Mouse (Mus musculus): Measurements from ENCODE around the gene Rpl6.
A peak's percentile ranks its signal among the peaks of the same experiment; 100 is the strongest.
"Not testable (repeated sequence)": the region's sequence is repeated elsewhere in the genome, so short reads cannot be mapped to it uniquely, and the experiment has no call there.

Gene Rpl6

GRCm38 (mm10) chr5:121196764-121197163 lies 7.5 kb upstream of the Rpl6 start:
- DNase-seq (ENCODE audit: low spot score in 2 of 2) = no peak

DNA sequence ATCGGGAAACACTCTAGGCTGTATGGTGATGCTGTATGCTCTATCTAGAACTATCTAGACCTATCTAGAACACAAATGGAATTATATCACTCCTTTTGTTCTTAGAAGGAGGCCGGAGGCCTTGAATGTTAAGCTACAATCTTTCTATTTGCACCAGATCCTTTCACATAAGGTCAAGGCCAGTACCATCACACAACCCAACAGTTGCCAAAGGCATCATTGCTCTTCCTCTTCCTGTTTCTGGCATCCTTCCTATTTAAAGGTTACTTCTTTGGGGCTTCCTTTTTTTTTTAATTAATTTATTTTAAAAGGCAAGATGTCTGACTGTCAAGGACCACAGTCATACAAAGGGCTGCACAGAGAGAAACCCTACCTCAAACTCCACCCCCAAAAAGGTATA lies 6.9 kb upstream of the Rpl6 start:
- DNase-seq (ENCODE audit: low spot score in 2 of 2) = no peak

DNA sequence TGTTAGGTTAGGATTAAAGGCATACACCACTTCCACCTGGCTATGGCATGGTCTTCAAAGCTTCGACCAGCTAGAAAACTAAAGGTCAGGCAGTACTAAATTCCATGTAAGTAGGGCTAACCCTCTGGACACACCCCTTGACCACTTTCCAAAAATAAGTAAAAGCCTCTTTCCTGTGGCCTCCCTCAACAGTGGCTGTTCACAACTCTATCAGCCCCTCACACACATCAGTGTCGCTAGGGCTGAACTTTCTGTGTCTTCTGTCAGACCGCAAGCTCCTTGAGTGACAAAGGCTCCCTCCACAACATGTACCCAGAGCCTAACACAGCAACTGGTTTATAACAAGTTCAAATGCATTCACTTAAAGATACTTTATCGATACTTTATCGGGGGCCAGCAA lies 5.9 kb upstream of the Rpl6 start:
- DNase-seq (ENCODE audit: low spot score in 2 of 2) = no peak

GRCm38 (mm10) chr5:121201739-121202138 lies 2.5 kb upstream of the Rpl6 start:
- no peak for DNase-seq (ENCODE audit: low spot score in 2 of 2)

- DNase-seq (ENCODE audit: low spot score in 2 of 2) = no peak
Measured at GRCm38 (mm10) chr5:121202467-121202866, 1.8 kb upstream of the Rpl6 start.

- DNase-seq (ENCODE audit: low spot score in 2 of 2) = not testable (repeated sequence)
Measured at GRCm38 (mm10) chr5:121205537-121206130, 1.4 kb downstream of the Rpl6 start.

DNA sequence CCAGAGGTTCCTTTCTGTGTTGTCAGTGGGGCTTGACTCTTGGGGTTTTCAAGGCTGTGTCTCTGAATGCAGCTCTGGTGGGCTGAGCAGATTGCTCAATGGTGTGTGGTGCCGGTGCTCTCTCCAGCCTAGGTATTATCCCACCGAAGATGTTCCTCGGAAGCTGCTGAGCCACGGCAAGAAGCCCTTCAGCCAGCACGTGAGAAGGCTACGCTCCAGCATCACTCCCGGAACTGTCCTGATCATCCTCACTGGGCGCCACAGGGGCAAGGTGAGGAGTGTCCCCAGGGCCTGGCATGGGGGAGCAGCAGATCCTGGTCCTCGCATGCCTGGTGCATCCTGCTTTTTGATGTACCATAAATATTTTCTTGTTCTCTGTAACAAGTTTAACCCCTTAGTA lies 2.3 kb downstream of the Rpl6 start:
- DNase-seq (ENCODE audit: low spot score in 2 of 2) = no peak

DNA sequence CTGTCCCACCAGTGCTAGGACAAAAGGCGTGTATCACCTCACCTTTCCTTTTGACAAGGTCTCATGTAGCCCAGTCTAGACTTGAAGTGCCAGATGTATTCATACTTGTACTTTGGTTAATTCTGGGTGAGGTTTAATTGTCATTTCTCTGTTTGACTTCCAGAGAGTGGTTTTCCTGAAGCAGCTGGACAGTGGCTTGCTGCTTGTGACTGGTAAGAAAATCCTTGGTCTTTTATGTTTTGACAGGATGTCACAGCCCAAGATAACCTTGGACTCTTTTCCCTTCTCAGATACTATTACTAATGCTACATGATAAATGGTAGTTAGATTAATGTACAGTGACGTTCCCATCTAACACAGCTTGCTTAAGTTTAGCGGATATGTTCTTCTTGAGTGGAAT lies 2.7 kb downstream of the Rpl6 start:
- DNase-seq (ENCODE audit: low spot score in 2 of 2) = no peak

DNA sequence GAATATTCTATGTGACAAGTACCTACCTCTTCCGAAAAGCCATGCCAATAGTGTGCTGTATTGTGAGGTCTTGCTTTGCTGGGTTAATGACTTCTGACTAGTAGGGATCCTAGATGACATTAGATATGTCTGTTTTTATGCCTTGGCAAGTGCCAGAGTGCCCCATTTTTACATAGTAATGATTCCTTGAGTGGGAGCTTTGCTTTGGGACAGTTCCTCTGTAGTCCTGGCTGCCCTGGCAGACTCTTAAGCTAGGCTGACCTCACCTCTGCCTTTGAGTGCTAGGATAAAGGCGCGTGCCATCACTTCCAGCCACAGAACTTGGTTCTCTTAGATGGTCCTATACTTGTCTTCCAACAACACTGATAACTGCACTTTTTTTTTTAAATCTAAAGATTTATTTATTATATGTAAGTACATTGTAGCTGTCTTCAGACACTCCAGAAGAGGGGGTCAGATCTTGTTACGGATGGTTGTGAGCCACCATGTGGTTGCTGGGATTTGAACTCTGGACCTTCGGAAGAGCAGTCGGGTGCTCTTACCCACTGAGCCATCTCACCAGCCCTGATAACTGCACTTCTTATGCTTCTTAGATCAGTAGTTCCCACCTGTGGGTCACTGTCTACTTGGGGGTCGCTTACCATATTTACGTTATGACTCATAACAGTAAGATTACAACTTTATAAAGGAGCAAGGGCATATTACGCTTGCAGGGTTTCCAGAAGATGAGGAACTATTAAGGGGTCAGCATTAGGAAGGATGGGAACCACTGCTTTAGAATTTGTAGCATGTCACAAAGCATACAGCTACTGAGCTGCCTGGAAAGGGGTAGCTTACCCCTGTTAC lies 5.7 kb downstream of the Rpl6 start:
- no peak for DNase-seq (ENCODE audit: low spot score in 2 of 2)

- DNase-seq (ENCODE audit: low spot score in 2 of 2) = no peak
Measured at GRCm38 (mm10) chr5:121210601-121210924, 6.3 kb downstream of the Rpl6 start.

DNA sequence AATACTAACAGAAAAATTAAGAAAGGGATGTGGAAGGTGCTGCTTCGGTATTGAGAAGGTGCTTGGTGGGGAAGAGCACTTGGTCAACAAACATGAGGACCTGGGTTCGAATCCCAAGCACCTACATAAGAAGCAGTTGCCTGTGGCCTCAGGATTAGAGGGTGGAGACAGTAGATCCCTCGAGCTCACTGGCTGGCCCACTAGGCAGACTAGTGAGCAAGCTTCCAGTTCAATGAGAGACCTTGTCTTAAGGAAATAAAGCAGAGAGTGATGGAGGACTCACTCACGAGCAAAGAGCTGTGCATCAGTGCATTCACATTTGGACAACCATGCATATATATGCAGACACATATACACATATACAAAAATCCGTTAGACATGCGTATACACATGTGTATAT lies 7.8 kb downstream of the Rpl6 start:
- DNase-seq (ENCODE audit: low spot score in 2 of 2) = no peak

GRCm38 (mm10) chr5:121214707-121215106 lies 10.4 kb downstream of the Rpl6 start:
- DNase-seq (ENCODE audit: low spot score in 2 of 2) = no peak

DNA sequence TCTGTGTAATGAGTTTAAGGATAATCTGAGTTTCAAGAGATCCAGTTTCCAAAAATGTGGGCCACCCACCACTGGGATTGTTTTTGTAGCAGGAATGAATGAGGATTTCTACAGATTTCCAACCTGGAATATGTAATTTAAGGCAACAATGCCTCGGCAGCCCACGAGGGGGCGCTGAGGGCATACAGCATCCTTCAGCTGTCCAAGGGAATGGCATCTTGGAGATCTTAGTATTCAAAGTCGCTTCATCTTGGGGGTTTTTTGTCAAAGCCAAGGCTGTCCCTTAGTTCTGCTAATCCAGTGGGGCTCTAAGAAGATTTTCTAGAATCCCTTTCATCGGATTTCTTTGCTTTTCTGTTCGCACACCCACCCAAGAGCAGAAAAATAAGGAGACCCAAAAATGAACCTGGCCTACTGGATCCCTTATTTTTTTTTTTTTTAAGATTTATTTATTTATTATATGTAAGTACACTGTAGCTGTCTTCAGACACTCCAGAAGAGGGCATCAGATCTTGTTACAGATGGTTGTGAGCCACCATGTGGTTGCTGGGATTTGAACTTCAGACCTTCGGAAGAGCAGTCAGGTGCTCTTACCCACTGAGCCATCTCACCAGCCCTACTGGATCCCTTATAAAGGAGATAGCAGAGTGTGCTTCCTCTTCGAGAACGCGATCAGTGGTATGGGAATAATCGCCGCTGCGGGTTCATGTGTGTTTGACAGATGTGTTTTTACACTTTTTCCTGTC lies 11.3 kb downstream of the Rpl6 start:
- DNase-seq (ENCODE audit: low spot score in 2 of 2) = peak; percentile 58 to 61

- DNase-seq (ENCODE audit: low spot score in 2 of 2) = peak in 1 of 2 experiments; percentile 64
Measured at GRCm38 (mm10) chr5:121216126-121216446, 11.8 kb downstream of the Rpl6 start.

GRCm38 (mm10) chr5:121216584-121217312 lies 12.5 kb downstream of the Rpl6 start:
- not testable (repeated sequence) for DNase-seq (ENCODE audit: low spot score in 2 of 2)

DNA sequence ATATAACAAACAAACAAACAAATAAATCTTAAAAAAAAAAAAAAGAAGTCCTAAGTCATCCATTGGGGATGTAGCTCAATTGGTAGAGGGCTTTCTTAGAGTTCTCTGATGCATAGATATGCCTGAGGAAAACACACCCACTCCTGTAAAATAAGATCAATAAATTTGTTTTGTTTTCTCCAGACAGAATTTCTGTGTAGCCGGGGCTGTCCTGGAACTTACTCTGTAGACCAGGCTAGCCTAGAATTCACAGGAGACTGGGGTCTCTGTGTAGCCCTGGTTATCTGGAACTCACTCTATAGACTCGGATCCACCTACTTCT lies 13.0 kb downstream of the Rpl6 start:
- DNase-seq (ENCODE audit: low spot score in 2 of 2) = no peak

GRCm38 (mm10) chr5:121219190-121219589 lies 14.9 kb downstream of the Rpl6 start:
- no peak for DNase-seq (ENCODE audit: low spot score in 2 of 2)

GRCm38 (mm10) chr5:121219980-121220731 lies 15.9 kb downstream of the Rpl6 start, which contains the start of gene Hectd4:
Gene Hectd4 (plus strand): TSS chr5:121220219.
- DNase-seq (ENCODE audit: low spot score in 2 of 2) = peak; percentile 96

DNA sequence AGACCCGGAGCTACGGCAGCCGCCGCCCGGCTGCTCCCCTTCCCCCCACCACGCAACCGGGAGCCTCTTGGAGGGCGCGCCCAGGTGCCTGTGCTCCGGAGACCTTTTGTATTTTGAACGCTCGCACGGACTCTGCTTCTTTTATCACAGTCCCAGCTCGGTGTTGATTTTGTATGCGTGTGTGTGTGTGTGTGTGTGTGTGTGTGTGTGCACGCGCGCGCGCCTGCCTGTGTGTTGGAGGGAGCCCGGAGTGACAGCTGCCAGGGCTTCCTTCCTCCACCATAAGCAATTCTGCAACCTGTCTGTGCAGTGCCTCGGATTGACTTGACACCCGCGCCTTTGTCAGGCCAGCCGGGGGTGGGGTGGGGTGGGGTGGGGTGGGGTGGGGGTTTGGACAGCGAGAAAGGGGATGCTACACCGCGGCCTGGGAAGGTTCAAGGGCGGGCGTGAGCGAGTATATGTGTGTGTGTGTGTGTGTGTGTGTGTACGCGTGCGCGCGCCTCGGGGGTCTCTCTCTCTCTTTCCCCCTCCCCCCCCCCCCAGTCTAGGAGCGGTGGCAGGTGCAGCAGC lies 16.5 kb downstream of the Rpl6 start:
- DNase-seq (ENCODE audit: low spot score in 2 of 2) = peak; percentile 12 to 28

DNA sequence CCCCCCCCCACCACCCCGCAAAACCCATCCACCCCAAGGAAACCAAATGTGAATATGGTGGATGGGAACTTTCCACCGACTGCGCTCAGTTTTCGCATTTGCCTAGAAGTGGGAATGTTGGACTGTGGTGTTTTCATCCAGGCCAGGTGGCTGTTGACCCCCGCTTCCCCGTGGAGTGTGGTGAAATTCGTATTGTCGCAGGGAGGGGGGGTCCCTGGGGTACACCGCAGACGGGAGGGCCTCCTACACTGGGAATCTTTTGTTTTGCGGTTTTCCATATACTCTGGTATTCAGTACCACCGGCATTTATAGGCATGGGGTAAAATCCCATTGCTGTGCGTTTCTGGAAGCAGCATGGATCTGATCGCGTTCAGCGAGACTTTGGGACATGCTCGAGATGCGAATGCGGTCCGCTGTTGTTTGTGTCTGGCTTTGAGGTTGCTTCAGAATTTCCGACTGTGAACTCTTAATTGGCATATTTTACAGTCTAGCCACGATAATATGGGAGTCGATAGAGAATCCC lies 17.1 kb downstream of the Rpl6 start:
- no peak for DNase-seq (ENCODE audit: low spot score in 2 of 2)

DNA sequence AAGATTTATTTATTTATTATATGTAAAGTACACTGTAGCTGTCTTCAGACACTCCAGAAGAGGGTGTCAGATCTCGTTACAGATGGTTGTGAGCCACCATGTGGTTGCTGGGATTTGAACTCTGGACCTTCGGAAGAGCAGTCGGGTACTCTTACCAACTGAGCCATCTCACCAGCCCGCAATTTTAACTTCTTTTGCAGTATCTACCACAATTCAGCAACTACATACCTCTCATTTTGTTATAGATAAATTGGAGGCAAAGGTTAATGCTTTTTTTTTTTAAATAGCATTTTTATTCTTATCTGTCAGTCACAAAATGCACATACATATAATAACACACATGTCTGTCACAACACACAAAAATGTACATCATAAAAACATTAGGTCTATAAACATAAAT lies 19.7 kb downstream of the Rpl6 start:
- DNase-seq (ENCODE audit: low spot score in 2 of 2) = not testable (repeated sequence)

Measured in urinary bladder, postnatal 36 days (tissue).